Comparison of ENCODE assay signal across 26 mouse cellular contexts in genomic region chr2:90476319-90476718, GRCm38 (mm10).
DNase-seq lines count a peak whose midpoint lies in the region; ATAC-seq and TF ChIP-seq lines count a peak whose summit lies in the region.
"Had no signal": no experiment of that assay in that cellular context is flagged by ENCODE, and none has a peak within 500 bp of the region (broad histone marks: within the 10 kb centered on the region; RNA-seq: fewer than 3 reads in every experiment).

No protein-coding gene starts in this region.

- TF ChIP-seq CTCF in E14TG2a.4 (conservative IDR thresholded peaks at IDR 0.05; ENCODE audit: low read length): no peak
- no peak for TF ChIP-seq CTCF in stomach, postnatal 0 days (IDR thresholded peaks at IDR 0.05; ENCODE audit: low read depth)
- no peak for TF ChIP-seq CTCF in hindbrain, postnatal 0 days (IDR thresholded peaks at IDR 0.05; ENCODE audit: low read depth)

- no peaks in the 10 kb centered on the region for H3K27me3 ChIP-seq in megakaryocyte, embryonic 14.5 days (replicated peaks)
- no peaks in the 10 kb centered on the region for H3K27me3 ChIP-seq in E14TG2a.4 (ENCODE audit: insufficient read depth, low read length)
- no peaks in the 10 kb centered on the region for H3K27me3 ChIP-seq in stomach, postnatal 0 days (ENCODE audit: control insufficient read depth, insufficient read depth, low read length)
- H3K27me3 ChIP-seq in hindbrain, postnatal 0 days (ENCODE audit: insufficient read depth, low read length): no peaks in the 10 kb centered on the region
- H3K27me3 ChIP-seq: CH12.LX; hindbrain, embryonic 15.5 days; Patski had no signal

- 66% methylated on average over 11 of the region's 11 CpGs for WGBS in stomach, postnatal 0 days
- WGBS in hindbrain, postnatal 0 days: 83% methylated on average over 11 of the region's 11 CpGs

- no peak overlapping the region for H3K27ac ChIP-seq in stomach, postnatal 0 days (replicated peaks)
- no peak overlapping the region for H3K27ac ChIP-seq in hindbrain, postnatal 0 days
- H3K27ac ChIP-seq: forebrain, embryonic 10.5 days; forebrain, embryonic 13.5 days; heart, adult 2 months; heart, embryonic 10.5 days; heart, embryonic 13.5 days had no signal

- no peaks in the 10 kb centered on the region for H3K9me3 ChIP-seq in megakaryocyte, embryonic 14.5 days
- H3K9me3 ChIP-seq in E14TG2a.4 (ENCODE audit: low read length): no peaks in the 10 kb centered on the region
- no peaks in the 10 kb centered on the region for H3K9me3 ChIP-seq in stomach, postnatal 0 days (ENCODE audit: control insufficient read depth, low read length)
- H3K9me3 ChIP-seq in hindbrain, postnatal 0 days (ENCODE audit: low read length): no peaks in the 10 kb centered on the region
- H3K9me3 ChIP-seq: forebrain, embryonic 10.5 days; forebrain, embryonic 13.5 days; G1E; heart, embryonic 10.5 days; heart, embryonic 13.5 days; hindbrain, embryonic 15.5 days had no signal

- peaks cover 90% of the 10 kb centered on the region for H3K4me1 ChIP-seq in megakaryocyte, embryonic 14.5 days
- H3K4me1 ChIP-seq in E14TG2a.4 (replicated peaks; ENCODE audit: low read depth, low read length): peaks cover 50% of the 10 kb centered on the region
- H3K4me1 ChIP-seq in stomach, postnatal 0 days (replicated peaks; ENCODE audit: control insufficient read depth, insufficient read depth): 0 out of 2 replicates have a peak, but pooled peaks cover 5% of the 10 kb centered on the region
- no peaks in the 10 kb centered on the region for H3K4me1 ChIP-seq in hindbrain, postnatal 0 days (ENCODE audit: insufficient read depth, low read length)

- H3K4me3 ChIP-seq in megakaryocyte, embryonic 14.5 days (replicated peaks): peak overlapping the region; percentile 40
- H3K4me3 ChIP-seq in E14TG2a.4 (replicated peaks; ENCODE audit: low read length): 0 out of 2 replicates have a peak overlapping the region, but pooled peaks have one; percentile 41
- H3K4me3 ChIP-seq in stomach, postnatal 0 days (ENCODE audit: low read depth, low read length): no peak overlapping the region
- no peak overlapping the region for H3K4me3 ChIP-seq in hindbrain, postnatal 0 days (ENCODE audit: low read length)
- H3K4me3 ChIP-seq: forebrain, embryonic 10.5 days; forebrain, embryonic 13.5 days; heart, adult 2 months; heart, embryonic 10.5 days; heart, embryonic 13.5 days; hindbrain, embryonic 15.5 days had no signal

- H3K36me3 ChIP-seq in megakaryocyte, embryonic 14.5 days (replicated peaks; ENCODE audit: low read length): peaks cover 88% of the 10 kb centered on the region
- H3K36me3 ChIP-seq in E14TG2a.4 (ENCODE audit: insufficient read depth, low read length): no peaks in the 10 kb centered on the region
- no peaks in the 10 kb centered on the region for H3K36me3 ChIP-seq in stomach, postnatal 0 days (ENCODE audit: control insufficient read depth, insufficient read depth, low read length)
- H3K36me3 ChIP-seq in hindbrain, postnatal 0 days (ENCODE audit: insufficient read depth, low read length): no peaks in the 10 kb centered on the region
- H3K36me3 ChIP-seq: forebrain, embryonic 10.5 days; G1E; heart, embryonic 10.5 days; heart, embryonic 13.5 days; hindbrain, embryonic 15.5 days had no signal

- peak; percentile 18 for DNase-seq in ES-CJ7 (ENCODE audit: low read depth, low spot score)
- no peak for DNase-seq in stomach, postnatal 0 days (ENCODE audit: low spot score)
- DNase-seq in cerebellum, adult 8-10 months: no peak
- DNase-seq in hindbrain, postnatal 0 days (ENCODE audit: low spot score): no peak
- DNase-seq: adrenal gland, adult 8-10 months; adrenal gland, postnatal 25 days; B cell, adult 2 months; cerebellum, adult 11-12 months; gastrocnemius, postnatal 10 days; gastrocnemius, postnatal 36 days; heart, adult 2 months; heart, postnatal 14 days; heart, postnatal 4 days had no signal

- no peak for ATAC-seq in megakaryocyte, adult 5-6 weeks (ENCODE audit: poor library complexity, severe bottlenecking)
- 0 out of 2 replicates have a peak, but pooled peaks have one; percentile 8 for ATAC-seq in stomach, postnatal 0 days (ENCODE audit: low FRiP score, low TSS enrichment)
- ATAC-seq in hindbrain, postnatal 0 days: no peak
- ATAC-seq: activated CD4-positive, CD25-positive, alpha-beta regulatory T cell, adult 4 months; forebrain, embryonic 13.5 days; forebrain, embryonic 16.5 days; Patski had no signal

- TF ChIP-seq EP300 in stomach, postnatal 0 days (optimal IDR thresholded peaks at IDR 0.05): no peak

- H3K9ac ChIP-seq in stomach, postnatal 0 days (ENCODE audit: low read length): no peak overlapping the region
- H3K9ac ChIP-seq in hindbrain, postnatal 0 days (replicated peaks; ENCODE audit: low read length): no peak overlapping the region
- H3K9ac ChIP-seq: forebrain, embryonic 13.5 days; heart, embryonic 13.5 days; hindbrain, embryonic 15.5 days had no signal

- no peak overlapping the region for H3K4me2 ChIP-seq in stomach, postnatal 0 days (replicated peaks; ENCODE audit: low read depth)
- no peak overlapping the region for H3K4me2 ChIP-seq in hindbrain, postnatal 0 days (ENCODE audit: low read depth, low read length)
- H3K4me2 ChIP-seq: forebrain, embryonic 13.5 days; heart, embryonic 13.5 days; hindbrain, embryonic 15.5 days had no signal

Comparison
In these comparisons a context has a peak if more than half of its experiments do, and no peak if none do; other contexts are left out.
1. H3K4me3 ChIP-seq: peak in megakaryocyte, embryonic 14.5 days (single experiment) and E14TG2a.4 (single experiment); none in stomach, postnatal 0 days (single experiment) and hindbrain, postnatal 0 days (single experiment).